Mouse (Mus musculus): ENCODE measurements at regions not wholly inside any gene's neighbourhood (a gene's known extent, or its start where the extent isn't known, plus 50 kb on each side); places are given as distances from the start of the nearest gene placed in this dataset.
"Not testable (repeated sequence)": the region's sequence is repeated elsewhere in the genome, so short reads cannot be mapped to it uniquely, and the experiment has no call there.

DNA sequence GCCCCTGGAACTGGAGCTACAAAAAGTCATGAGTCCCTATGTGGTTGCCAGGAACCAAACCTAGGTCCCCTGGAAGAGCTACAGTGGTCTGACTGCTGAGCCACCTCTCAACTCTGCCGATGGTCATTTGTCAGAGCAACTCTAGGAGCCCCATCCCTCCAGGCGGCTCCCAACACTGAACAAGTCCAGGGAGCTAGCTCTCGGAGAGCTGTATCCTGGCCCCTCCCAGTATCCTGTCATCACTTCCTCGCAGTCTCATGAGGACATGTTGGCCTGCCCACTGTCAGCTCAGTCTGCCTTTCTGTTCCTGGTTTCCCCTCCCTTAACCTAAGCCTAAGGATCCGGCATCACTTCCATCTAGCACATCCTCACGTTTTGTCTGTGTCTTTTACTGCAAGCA, 64.5 kb upstream of the Adgre5 start:
- Histone ChIP-seq H3K27me3 (ENCODE audit: control insufficient read depth, insufficient read depth, low read length) (no peaks in the 10 kb centered on the region), H3K4me2 (ENCODE audit: low read depth, low read length) (no peak overlapping the region), H3K36me3 (replicated peaks; ENCODE audit: control insufficient read depth, insufficient read depth, low read length) (no peaks in the 10 kb centered on the region), H3K9ac (replicated peaks; ENCODE audit: low read depth, low read length) (no peak overlapping the region), H3K9me3 (replicated peaks; ENCODE audit: control insufficient read depth, low read length) (no peaks in the 10 kb centered on the region), H3K4me3 (ENCODE audit: low read depth, low read length) (no peak overlapping the region), H3K27ac (ENCODE audit: low read depth) (no peak overlapping the region), H3K4me1 (ENCODE audit: control insufficient read depth, insufficient read depth) (no peaks in the 10 kb centered on the region)
- DNase-seq (ENCODE audit: low spot score) (peak; percentile 13), ATAC-seq (ENCODE audit: insufficient read depth, low read depth) (peak; percentile 62; the same call in 1 of the 2 replicates)
- WGBS, result 34% methylated on average over 6 of the region's 6 CpGs
- no peak for TF ChIP-seq CTCF (IDR thresholded peaks at IDR 0.05; ENCODE audit: low read depth)
- TF ChIP-seq EP300 (IDR thresholded peaks at IDR 0.05; ENCODE audit: low read depth), result no peak

DNA sequence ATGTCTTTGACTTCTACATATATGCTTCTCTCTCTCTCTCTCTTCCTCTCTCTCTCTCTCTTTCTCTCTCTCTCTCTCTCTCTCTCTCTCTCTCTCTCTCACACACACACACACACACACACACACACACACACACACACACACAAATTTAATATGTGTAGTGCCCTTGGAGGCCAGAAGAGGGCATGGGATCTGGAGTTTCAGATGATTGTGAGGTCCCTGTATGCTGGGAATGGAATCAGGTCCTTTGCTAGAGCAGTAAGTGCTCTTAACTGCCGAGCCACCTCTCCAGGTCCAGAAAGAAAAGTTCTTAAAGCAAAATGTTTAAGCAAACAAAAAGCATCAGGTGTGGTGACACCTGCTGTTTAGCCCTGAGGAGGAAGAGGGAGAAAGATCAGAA, 62.2 kb upstream of the Adgre5 start:
- H3K36me3 ChIP-seq (replicated peaks; ENCODE audit: control insufficient read depth, insufficient read depth, low read length); ATAC-seq (ENCODE audit: insufficient read depth, low read depth); H3K4me2 ChIP-seq (ENCODE audit: low read depth, low read length); H3K4me3 ChIP-seq (ENCODE audit: low read depth, low read length); H3K9me3 ChIP-seq (replicated peaks; ENCODE audit: control insufficient read depth, low read length); H3K9ac ChIP-seq (replicated peaks; ENCODE audit: low read depth, low read length); H3K27me3 ChIP-seq (ENCODE audit: control insufficient read depth, insufficient read depth, low read length); H3K4me1 ChIP-seq (ENCODE audit: control insufficient read depth, insufficient read depth); DNase-seq (ENCODE audit: low spot score); H3K27ac ChIP-seq (ENCODE audit: low read depth): not testable (repeated sequence)
- TF ChIP-seq CTCF (IDR thresholded peaks at IDR 0.05; ENCODE audit: low read depth), result peak; percentile 24; the same call in 1 of the 2 replicates
- WGBS, result 58% methylated on average over 1 of the region's 1 CpGs

- Histone ChIP-seq H3K4me2 (ENCODE audit: low read depth, low read length) (no peak overlapping the region), H3K27me3 (ENCODE audit: control insufficient read depth, insufficient read depth, low read length) (no peaks in the 10 kb centered on the region), H3K9ac (replicated peaks; ENCODE audit: low read depth, low read length) (no peak overlapping the region), H3K4me1 (ENCODE audit: control insufficient read depth, insufficient read depth) (no peaks in the 10 kb centered on the region), H3K4me3 (ENCODE audit: low read depth, low read length) (no peak overlapping the region), H3K27ac (ENCODE audit: low read depth) (no peak overlapping the region), H3K36me3 (replicated peaks; ENCODE audit: control insufficient read depth, insufficient read depth, low read length) (no peaks in the 10 kb centered on the region), H3K9me3 (replicated peaks; ENCODE audit: control insufficient read depth, low read length) (no peaks in the 10 kb centered on the region)
- ATAC-seq (ENCODE audit: insufficient read depth, low read depth) (no peak), DNase-seq (ENCODE audit: low spot score) (no peak)
- 40% methylated on average over 3 of the region's 3 CpGs for WGBS
- TF ChIP-seq EP300 (IDR thresholded peaks at IDR 0.05; ENCODE audit: low read depth) (no peak), CTCF (IDR thresholded peaks at IDR 0.05; ENCODE audit: low read depth) (no peak)
Observed at GRCm38 (mm10) chr8:83802506-83802905, 61.4 kb upstream of the Adgre5 start.

- H3K4me3 ChIP-seq (ENCODE audit: low read depth, low read length), result no peak overlapping the region
- peak overlapping the region; percentile 32; the same call in 1 of the 2 replicates for H3K27ac ChIP-seq (ENCODE audit: low read depth)
- peaks cover 4% of the 10 kb centered on the region; the same call in 1 of the 2 replicates for H3K9me3 ChIP-seq (replicated peaks; ENCODE audit: control insufficient read depth, low read length)
- DNase-seq (ENCODE audit: low spot score) (peak; percentile 17), ATAC-seq (ENCODE audit: insufficient read depth, low read depth) (peak; percentile 53; the same call in 1 of the 2 replicates)
- H3K27me3 ChIP-seq (ENCODE audit: control insufficient read depth, insufficient read depth, low read length), result no peaks in the 10 kb centered on the region
- H3K9ac ChIP-seq (replicated peaks; ENCODE audit: low read depth, low read length), result no peak overlapping the region
- H3K4me2 ChIP-seq (ENCODE audit: low read depth, low read length), result no peak overlapping the region
- no peak for TF ChIP-seq EP300 (IDR thresholded peaks at IDR 0.05; ENCODE audit: low read depth)
- no peak for TF ChIP-seq CTCF (IDR thresholded peaks at IDR 0.05; ENCODE audit: low read depth)
- 52% methylated on average over 8 of the region's 8 CpGs for WGBS
- H3K36me3 ChIP-seq (replicated peaks; ENCODE audit: control insufficient read depth, insufficient read depth, low read length), result no peaks in the 10 kb centered on the region
- no peaks in the 10 kb centered on the region for H3K4me1 ChIP-seq (ENCODE audit: control insufficient read depth, insufficient read depth)
Observed at GRCm38 (mm10) chr8:83799607-83799950, 58.5 kb upstream of the Adgre5 start.

- no peak overlapping the region for H3K4me2 ChIP-seq (ENCODE audit: low read depth, low read length)
- WGBS, result 69% methylated on average over 9 of the region's 9 CpGs
- no peaks in the 10 kb centered on the region for H3K4me1 ChIP-seq (ENCODE audit: control insufficient read depth, insufficient read depth)
- ATAC-seq (ENCODE audit: insufficient read depth, low read depth), result no peak
- no peak for DNase-seq (ENCODE audit: low spot score)
- H3K4me3 ChIP-seq (ENCODE audit: low read depth, low read length), result no peak overlapping the region
- TF ChIP-seq EP300 (IDR thresholded peaks at IDR 0.05; ENCODE audit: low read depth), result no peak
- no peak for TF ChIP-seq CTCF (IDR thresholded peaks at IDR 0.05; ENCODE audit: low read depth)
- H3K9ac ChIP-seq (replicated peaks; ENCODE audit: low read depth, low read length), result no peak overlapping the region
- no peaks in the 10 kb centered on the region for H3K27me3 ChIP-seq (ENCODE audit: control insufficient read depth, insufficient read depth, low read length)
- peaks cover 4% of the 10 kb centered on the region; the same call in 1 of the 2 replicates for H3K9me3 ChIP-seq (replicated peaks; ENCODE audit: control insufficient read depth, low read length)
- H3K27ac ChIP-seq (ENCODE audit: low read depth), result peak overlapping the region; percentile 32; the same call in 1 of the 2 replicates
- H3K36me3 ChIP-seq (replicated peaks; ENCODE audit: control insufficient read depth, insufficient read depth, low read length), result no peaks in the 10 kb centered on the region
Observed at GRCm38 (mm10) chr8:83798881-83799606, 57.9 kb upstream of the Adgre5 start.

Measured in heart, postnatal 0 days (tissue).